Mouse (Mus musculus): ENCODE data around the gene Lrrc8b.

GRCm38 (mm10) chr5:105525004-105525403 lies 109.4 kb downstream of the Lrrc8b start:
- TF ChIP-seq CTCF (conservative IDR thresholded peaks at IDR 0.05; ENCODE audit: insufficient read depth, insufficient read length, low read depth, low read length) = no peak
- no peak for TF ChIP-seq POLR2A (IDR thresholded peaks at IDR 0.05; ENCODE audit: low read depth, low read length)

Measured in kidney, adult 2 months (tissue).